Mouse (Mus musculus) embryonic facial prominence, embryonic 10.5 days (tissue): ENCODE results near the gene Map6d1. TPM values are rescaled to one million over a fixed set of nuclear protein-coding genes. Genes with fewer than 3 reads are reported as not detected.
A peak's percentile ranks its signal among the peaks of the same experiment; 100 is the strongest.

Experiments
- DNase-seq: peaks from one replicate; pipeline ENCODE4 v3.0.0-alpha.2; 2017; ENCODE audit warnings: low spot score
- H3K27ac ChIP-seq: fragments of 300-500 bp; sonication (generic); replicated peaks from 2 replicates; pipeline ENCODE4 v1.5.1; 2016; ENCODE audit warnings: mild to moderate bottlenecking
- H3K27me3 ChIP-seq: fragments of 300-500 bp; sonication (generic); replicated peaks from 2 replicates; pipeline ENCODE4 v1.6.1; 2016; ENCODE audit warnings: low read depth, mild to moderate bottlenecking; ENCODE audit not compliant: poor library complexity, severe bottlenecking
- H3K36me3 ChIP-seq: fragments of 300-500 bp; sonication (generic); replicated peaks from 2 replicates; pipeline ENCODE4 v1.6.1; 2016; ENCODE audit warnings: mild to moderate bottlenecking, moderate library complexity
- H3K4me1 ChIP-seq: fragments of 300-500 bp; sonication (generic); 2 replicates; pipeline ENCODE4 v1.6.1; 2016
- H3K4me3 ChIP-seq: fragments of 300-500 bp; sonication (generic); 2 replicates; pipeline ENCODE4 v1.5.1; 2016; ENCODE audit warnings: mild to moderate bottlenecking, moderate library complexity
- H3K9me3 ChIP-seq: fragments of 300-500 bp; sonication (generic); 2 replicates; pipeline ENCODE4 v1.6.1; 2016; ENCODE audit warnings: mild to moderate bottlenecking
- whole genome bisulfite sequencing: fragments of 180-500 bp; shearing (Covaris S2); methylation state at CpG from one replicate; pipeline ENCODE4 v1.1.7; 2016; 5-methylcytosine and 5-hydroxymethylcytosine counted together
- polyA plus RNA-seq: library from polyadenylated mRNA; unstranded; fragments of >200 nt; fragmentation: Nextera tagmentation; extraction: Ambion mirVana; gene quantifications from 2 replicates; pipeline ENCODE4 v1.2.1, GENCODE M21; 2016

Map6d1 gene
- polyA plus RNA-seq, 1 experiment from 2014 or later, result 0.66 TPM

DNA sequence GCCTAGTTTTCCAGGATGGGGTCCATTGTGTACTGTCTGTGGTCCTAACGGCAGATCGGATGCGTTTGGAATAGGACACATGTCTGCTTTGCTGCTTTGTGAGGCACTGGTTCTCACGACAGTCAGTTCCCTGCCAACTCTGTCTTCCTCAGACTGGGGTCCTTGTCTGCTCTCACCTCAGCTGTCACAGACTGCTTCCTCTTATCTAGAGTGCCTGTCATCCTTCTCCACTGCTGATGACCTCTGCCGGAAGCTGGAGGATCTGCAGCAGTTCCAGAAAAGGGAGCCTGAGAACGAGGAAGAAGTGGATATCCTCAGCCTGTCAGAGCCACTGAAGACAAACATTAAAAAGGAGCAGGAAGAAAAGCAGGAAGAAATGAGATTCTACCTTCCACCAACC lies 13.7 kb downstream of the Map6d1 start:
- peaks cover 94% of the 10 kb centered on the region for H3K36me3 ChIP-seq
- 87% methylated on average over 6 of the region's 6 CpGs for WGBS

DNA sequence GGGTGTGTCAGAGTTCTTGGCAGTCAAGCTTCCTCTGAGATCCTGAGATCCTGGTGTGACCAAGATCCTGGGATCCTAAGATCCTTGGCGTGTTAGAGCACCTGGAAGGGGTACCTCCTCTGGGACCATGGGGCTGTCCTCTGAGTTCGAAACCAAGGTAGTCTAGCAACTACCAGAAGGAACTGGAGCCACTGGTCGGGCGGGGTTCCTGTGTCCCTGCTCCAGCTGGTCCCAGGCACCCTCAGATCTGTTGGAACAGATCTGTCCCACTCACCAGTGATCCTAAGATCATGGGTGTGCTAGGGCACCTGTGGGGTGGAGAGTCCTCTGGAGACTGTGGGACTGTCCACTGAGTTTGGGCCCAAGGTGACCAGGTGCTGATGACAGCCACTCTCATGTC lies 14.5 kb downstream of the Map6d1 start:
- Histone ChIP-seq H3K4me3 (no peak overlapping the region), H3K36me3 (peaks cover 97% of the 10 kb centered on the region), H3K27me3 (no peaks in the 10 kb centered on the region), H3K27ac (no peak overlapping the region), H3K4me1 (no peaks in the 10 kb centered on the region), H3K9me3 (no peaks in the 10 kb centered on the region)
- 92% methylated on average over 4 of the region's 4 CpGs for WGBS
- DNase-seq, result no peak

More for the DNA sequence above, 13.7 kb downstream of the Map6d1 start:
- Histone ChIP-seq H3K9me3 (no peaks in the 10 kb centered on the region), H3K27ac (no peak overlapping the region), H3K4me3 (no peak overlapping the region), H3K4me1 (no peaks in the 10 kb centered on the region), H3K27me3 (no peaks in the 10 kb centered on the region)
- no peak for DNase-seq

- Histone ChIP-seq H3K36me3 (peaks cover 97% of the 10 kb centered on the region), H3K27ac (no peak overlapping the region), H3K9me3 (no peaks in the 10 kb centered on the region), H3K4me1 (no peaks in the 10 kb centered on the region), H3K4me3 (no peak overlapping the region), H3K27me3 (no peaks in the 10 kb centered on the region)
- 95% methylated on average over 6 of the region's 6 CpGs for whole genome bisulfite sequencing
- no peak for DNase-seq
Observed at GRCm38 (mm10) chr16:20222726-20223125, 18.4 kb downstream of the Map6d1 start.

DNA sequence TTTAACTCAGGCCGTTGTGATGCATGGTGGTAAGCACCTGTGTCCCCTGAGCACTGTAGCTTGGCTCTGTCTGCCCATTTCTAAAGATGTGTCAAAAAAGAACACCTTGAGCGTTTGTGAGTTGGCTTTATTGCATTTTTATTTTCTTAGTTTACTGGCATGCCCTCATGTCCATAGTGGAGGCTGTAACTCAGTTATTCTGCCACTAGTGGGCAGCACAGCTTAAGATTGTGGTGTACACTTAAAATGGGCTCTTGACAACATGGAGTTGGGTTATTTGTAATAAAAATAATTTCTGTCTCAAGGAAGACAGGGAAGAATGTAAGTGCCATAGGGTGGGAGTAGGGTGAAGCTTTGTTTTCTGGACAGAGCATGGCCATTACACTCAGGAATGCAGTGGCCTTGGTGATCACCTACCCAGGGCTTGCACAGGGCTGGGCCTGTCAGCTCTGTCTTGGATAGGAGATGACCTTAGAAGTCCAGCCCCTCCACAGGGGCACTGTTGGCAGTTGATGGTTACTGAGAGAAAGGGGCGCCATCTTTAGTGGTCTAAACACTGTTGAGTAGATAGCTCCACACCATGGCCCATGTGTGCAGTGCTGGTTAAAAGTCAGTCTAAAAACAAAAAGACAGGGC lies 27.4 kb downstream of the Map6d1 start:
- no peaks in the 10 kb centered on the region for H3K4me1 ChIP-seq
- DNase-seq, result peak; percentile 47
- H3K36me3 ChIP-seq, result peaks cover 98% of the 10 kb centered on the region
- no peak overlapping the region for H3K4me3 ChIP-seq
- H3K9me3 ChIP-seq, result no peaks in the 10 kb centered on the region
- no peak overlapping the region for H3K27ac ChIP-seq
- no peaks in the 10 kb centered on the region for H3K27me3 ChIP-seq
- 91% methylated on average over 3 of the region's 3 CpGs for WGBS

DNA sequence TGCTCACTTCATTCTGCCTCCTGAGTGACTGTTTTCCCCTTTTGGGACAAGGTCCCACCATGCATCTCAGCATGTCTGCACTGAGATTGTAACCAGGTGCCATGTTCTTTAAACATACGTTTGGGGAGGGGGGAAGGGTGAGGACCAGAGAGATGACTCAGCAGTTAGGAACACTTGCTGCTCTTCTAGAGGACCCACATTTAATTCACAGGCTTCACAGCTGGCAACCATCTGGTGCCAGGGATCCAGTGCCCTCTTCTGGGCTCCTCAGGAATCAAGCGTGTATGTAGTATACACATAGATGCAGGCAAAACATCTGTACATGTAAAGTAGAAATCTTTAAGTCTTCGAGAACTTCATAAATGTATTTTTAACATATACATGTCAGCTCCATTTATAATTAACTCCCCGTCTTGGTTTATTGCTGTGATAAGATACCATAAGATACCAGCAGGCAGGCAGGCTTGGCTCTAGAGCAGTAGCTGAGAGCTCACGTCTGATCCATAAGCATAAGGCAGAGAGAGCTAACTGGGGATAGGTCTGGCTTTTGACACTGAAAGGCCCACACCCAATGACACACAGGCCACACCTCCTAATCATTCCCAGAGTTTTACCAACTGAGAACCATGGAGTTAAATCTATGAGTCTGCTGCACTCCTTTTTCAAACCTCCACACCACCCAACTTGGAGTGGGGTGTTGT lies 41.5 kb downstream of the Map6d1 start:
- no peak for DNase-seq
- Histone ChIP-seq H3K27ac (no peak overlapping the region), H3K9me3 (no peaks in the 10 kb centered on the region), H3K4me1 (no peaks in the 10 kb centered on the region), H3K4me3 (no peak overlapping the region), H3K36me3 (peaks cover 99% of the 10 kb centered on the region), H3K27me3 (no peaks in the 10 kb centered on the region)
- 82% methylated on average over 5 of the region's 5 CpGs for WGBS

- Histone ChIP-seq H3K36me3 (peaks cover 99% of the 10 kb centered on the region), H3K27me3 (no peaks in the 10 kb centered on the region), H3K27ac (no peak overlapping the region), H3K9me3 (no peaks in the 10 kb centered on the region), H3K4me1 (no peaks in the 10 kb centered on the region), H3K4me3 (no peak overlapping the region)
- no peak for DNase-seq
- 96% methylated on average over 5 of the region's 5 CpGs for WGBS
Observed at GRCm38 (mm10) chr16:20196962-20197361, 44.2 kb downstream of the Map6d1 start.

DNA sequence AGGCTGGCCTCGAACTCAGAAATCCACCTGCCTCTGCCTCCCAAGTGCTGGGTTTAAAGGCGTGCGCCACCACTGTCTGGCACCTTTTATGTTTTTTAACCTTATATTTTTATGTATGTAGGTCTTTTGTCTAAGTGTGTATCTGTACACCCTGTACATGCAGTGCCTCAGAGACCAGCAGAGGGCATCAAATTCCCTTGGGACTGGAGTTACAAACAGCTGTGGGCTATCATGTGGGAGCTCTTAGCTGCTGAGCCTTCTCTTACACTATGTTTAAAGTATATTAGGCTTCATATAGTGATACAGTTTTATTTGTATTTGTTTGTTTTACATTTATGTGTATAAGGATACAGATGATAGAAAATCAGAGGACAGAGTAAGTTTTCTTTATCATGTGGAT lies 45.6 kb downstream of the Map6d1 start:
- Histone ChIP-seq H3K4me3 (no peak overlapping the region), H3K9me3 (no peaks in the 10 kb centered on the region), H3K36me3 (peaks cover 97% of the 10 kb centered on the region), H3K27ac (no peak overlapping the region), H3K4me1 (no peaks in the 10 kb centered on the region), H3K27me3 (no peaks in the 10 kb centered on the region)
- DNase-seq, result no peak
- 95% methylated on average over 3 of the region's 3 CpGs for WGBS

GRCm38 (mm10) chr16:20192043-20192442 lies 49.1 kb downstream of the Map6d1 start:
- no peaks in the 10 kb centered on the region for H3K9me3 ChIP-seq
- DNase-seq, result no peak
- H3K4me3 ChIP-seq, result no peak overlapping the region
- H3K36me3 ChIP-seq, result peaks cover 96% of the 10 kb centered on the region
- no peaks in the 10 kb centered on the region for H3K4me1 ChIP-seq
- no peaks in the 10 kb centered on the region for H3K27me3 ChIP-seq
- H3K27ac ChIP-seq, result no peak overlapping the region

GRCm38 (mm10) chr16:20191161-20191882 lies 49.8 kb downstream of the Map6d1 start:
- DNase-seq, result no peak
- H3K27me3 ChIP-seq, result no peaks in the 10 kb centered on the region
- H3K4me3 ChIP-seq, result no peak overlapping the region
- no peaks in the 10 kb centered on the region for H3K4me1 ChIP-seq
- H3K36me3 ChIP-seq, result peaks cover 96% of the 10 kb centered on the region
- 86% methylated on average over 3 of the region's 3 CpGs for WGBS
- H3K9me3 ChIP-seq, result no peaks in the 10 kb centered on the region
- no peak overlapping the region for H3K27ac ChIP-seq

DNA sequence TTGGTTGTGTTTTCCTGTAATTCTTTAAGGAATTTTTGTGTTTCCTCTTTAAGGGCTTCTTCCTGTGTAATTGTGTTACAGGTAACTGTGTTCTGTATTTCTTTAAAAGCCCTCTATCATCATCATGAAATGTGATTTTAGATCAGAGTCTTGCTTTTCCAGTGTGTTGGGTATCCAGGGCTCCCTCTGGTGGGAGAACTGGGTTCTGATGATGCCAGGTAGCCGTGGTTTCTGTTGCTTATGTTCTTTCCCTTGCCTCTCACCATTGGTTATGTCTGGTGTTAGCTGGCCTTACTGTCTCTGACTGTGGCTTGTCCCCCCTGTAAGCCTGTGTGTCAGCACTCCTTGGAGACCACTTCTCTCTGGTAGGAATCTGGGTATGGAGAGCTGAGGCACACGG lies 55.8 kb downstream of the Map6d1 start:
- peaks cover 90% of the 10 kb centered on the region for H3K36me3 ChIP-seq
- H3K27ac ChIP-seq, result no peak overlapping the region
- 65% methylated on average over 2 of the region's 2 CpGs for WGBS
- no peaks in the 10 kb centered on the region for H3K9me3 ChIP-seq
- no peak overlapping the region for H3K4me3 ChIP-seq
- peak; percentile 26 for DNase-seq
- H3K27me3 ChIP-seq, result no peaks in the 10 kb centered on the region
- no peaks in the 10 kb centered on the region for H3K4me1 ChIP-seq
